Mouse (Mus musculus): ENCODE results near the gene Dld. TPM values are rescaled to one million over a fixed set of nuclear protein-coding genes. Genes with fewer than 3 reads are reported as not detected.

Gene Dld
- polyA plus RNA-seq, 1 experiment = 24.4 TPM

DNA sequence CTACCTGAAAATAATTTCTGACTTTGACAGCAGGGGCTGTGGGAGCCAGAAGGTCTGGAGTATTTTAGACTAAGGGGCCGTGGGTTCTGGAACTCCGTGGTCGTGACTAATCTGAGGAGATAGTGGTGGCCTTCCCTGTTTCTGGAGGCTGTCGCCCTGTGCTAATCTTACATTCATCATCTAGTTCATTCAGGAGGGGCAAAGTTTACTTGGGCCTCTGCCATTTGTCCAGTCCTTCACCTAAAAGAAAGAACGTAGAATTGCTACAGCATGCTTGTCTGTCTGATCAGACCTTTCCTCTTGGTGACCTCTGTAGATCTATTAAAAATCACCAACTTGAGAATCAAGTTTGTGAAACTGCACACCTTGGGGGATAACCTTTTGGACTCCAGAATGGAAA, 69.0 kb downstream of the Dld start:
- no peaks in the 10 kb centered on the region for H3K27me3 ChIP-seq (ENCODE audit: control insufficient read depth, insufficient read depth, low read length)
- TF ChIP-seq CTCF (IDR thresholded peaks at IDR 0.05; ENCODE audit: control insufficient read depth, insufficient read depth, insufficient replicate concordance, low read depth, low read length) (no peak), POLR2A (IDR thresholded peaks at IDR 0.05; ENCODE audit: control insufficient read depth, low read depth, low read length) (no peak)
- H3K27ac ChIP-seq (ENCODE audit: control insufficient read depth, insufficient read depth, low read depth, low read length) = no peak overlapping the region
- H3K4me1 ChIP-seq (ENCODE audit: control insufficient read depth, insufficient read depth, low read length) = no peaks in the 10 kb centered on the region
- no peak overlapping the region for H3K4me3 ChIP-seq (ENCODE audit: control insufficient read depth, low read depth, low read length)
- no peaks in the 10 kb centered on the region for H3K36me3 ChIP-seq (ENCODE audit: control insufficient read depth, insufficient read depth, low read length)

Other genes with a start within 250 kb of the Dld start
- gene Gm6993, start 110.7 kb downstream of the Dld start, polyA plus RNA-seq (2012; rRNA removed) = not detected in 2 replicates
- 3.2 and 3.8 TPM in 2 replicates for gene Lamb1, start 86.2 kb downstream of the Dld start, polyA plus RNA-seq (2012; rRNA removed)
- 0.07 and 0.45 TPM in 2 replicates for gene Slc26a3, start 39.4 kb upstream of the Dld start, polyA plus RNA-seq (2012; rRNA removed)
- 17.6 and 19.2 TPM in 2 replicates for gene Cbll1, start 148.2 kb upstream of the Dld start, polyA plus RNA-seq (2012; rRNA removed)
- 0.10 and 0.12 TPM in 2 replicates for gene Slc26a4, start 208.5 kb upstream of the Dld start, polyA plus RNA-seq (2012; rRNA removed)